In the genomic region with DNA sequence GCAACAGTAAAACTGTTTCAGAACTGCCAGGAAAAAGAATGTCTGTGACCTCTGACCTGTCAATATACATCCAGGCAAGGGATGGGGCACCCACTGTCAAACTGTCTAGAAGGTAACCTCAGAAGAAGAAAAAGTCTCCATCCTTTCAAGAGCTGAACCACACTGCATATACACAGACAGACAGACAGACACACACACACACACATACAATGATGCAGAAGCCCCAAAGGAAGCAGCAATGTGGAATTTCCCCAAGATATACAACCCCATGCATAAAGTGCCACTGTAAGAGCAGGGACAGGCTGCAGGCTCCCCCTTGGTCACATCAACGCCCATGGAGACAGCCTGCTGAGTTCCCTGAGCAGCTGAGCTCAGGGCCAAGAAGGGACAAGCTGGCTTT, we compare ENCODE assay signal across 15 mouse cellular contexts. TPM values are rescaled to one million over a fixed set of nuclear protein-coding genes. Genes with fewer than 3 reads are reported as not detected.
DNase-seq lines count a peak whose midpoint lies in the region; ATAC-seq lines count a peak whose summit lies in the region.
"Had no signal": no experiment of that assay in that cellular context is flagged by ENCODE, and none has a peak within 500 bp of the region (broad histone marks: within the 10 kb centered on the region; RNA-seq: fewer than 3 reads in every experiment).

No protein-coding gene starts in this region.

- DNase-seq in kidney, postnatal 10 days = no peak
- peak; percentile 42 for DNase-seq in thymus, postnatal 4 days
- no peak for DNase-seq in thymus, adult 18-20 months
- no peak for DNase-seq in left cerebral cortex, adult 18-20 months (ENCODE audit: low spot score in 2 of 2)
- DNase-seq: cerebellum, adult 8-10 months; heart, adult 18-20 months; kidney, postnatal 25 days had no signal

- no peak overlapping the region for H3K4me3 ChIP-seq in kidney, embryonic 15.5 days (replicated peaks)
- H3K4me3 ChIP-seq in hindbrain, embryonic 12.5 days = no peak overlapping the region

- no peak overlapping the region for H3K4me2 ChIP-seq in kidney, embryonic 15.5 days
- no peak overlapping the region for H3K4me2 ChIP-seq in hindbrain, embryonic 12.5 days (replicated peaks)

- no peaks in the 10 kb centered on the region for H3K36me3 ChIP-seq in kidney, embryonic 15.5 days
- no peaks in the 10 kb centered on the region for H3K36me3 ChIP-seq in hindbrain, embryonic 12.5 days

- H3K9me3 ChIP-seq in kidney, embryonic 15.5 days (replicated peaks) = no peaks in the 10 kb centered on the region
- H3K9me3 ChIP-seq in hindbrain, embryonic 12.5 days (replicated peaks) = no peaks in the 10 kb centered on the region

- H3K27ac ChIP-seq in kidney, embryonic 15.5 days = no peak overlapping the region
- H3K27ac ChIP-seq in hindbrain, embryonic 12.5 days = no peak overlapping the region; the same call in 1 of the 2 replicates
- H3K27ac ChIP-seq: liver, embryonic 14.5 days had no signal

- no peaks in the 10 kb centered on the region for H3K27me3 ChIP-seq in kidney, embryonic 15.5 days
- no peaks in the 10 kb centered on the region for H3K27me3 ChIP-seq in hindbrain, embryonic 12.5 days

- 53% methylated on average over 1 of the region's 1 CpGs for WGBS in kidney, embryonic 15.5 days
- 12% methylated on average over 1 of the region's 1 CpGs for WGBS in hindbrain, embryonic 12.5 days

- no peak for ATAC-seq in kidney, embryonic 15.5 days (replicated peaks; ENCODE audit: low FRiP score)
- no peak for ATAC-seq in hindbrain, embryonic 12.5 days (ENCODE audit: low FRiP score)
- ATAC-seq in megakaryocyte progenitor cell, adult 5-6 weeks (replicated peaks; ENCODE audit: poor library complexity) = no peak

- H3K9ac ChIP-seq in kidney, embryonic 15.5 days = 0 out of 2 replicates have a peak overlapping the region, but pooled peaks have one; percentile 1
- H3K9ac ChIP-seq in hindbrain, embryonic 12.5 days = 0 out of 2 replicates have a peak overlapping the region, but pooled peaks have one; percentile 13
- H3K9ac ChIP-seq: liver, embryonic 14.5 days had no signal

- H3K4me1 ChIP-seq in kidney, embryonic 15.5 days = peaks cover 91% of the 10 kb centered on the region
- peaks cover 61% of the 10 kb centered on the region for H3K4me1 ChIP-seq in hindbrain, embryonic 12.5 days

RNA-seq across cellular contexts. Expression of a gene that starts 5.6 kb away (rescaled TPM):
- polyA plus RNA-seq in kidney, embryonic 15.5 days (2015; fragmentation: Nextera tagmentation; extraction: Ambion mirVana) = 18.9 and 20.8 TPM in 2 replicates
- polyA plus RNA-seq in hindbrain, embryonic 12.5 days (2016; fragmentation: Nextera tagmentation; extraction: Ambion mirVana) = 16.6 and 17.1 TPM in 2 replicates
- 10 to 100 TPM; 56.0 to 63.6 TPM for total RNA-seq in left cerebral cortex, adult 18-20 months (2021)
- 8.6 and 10.5 TPM in 2 replicates for total RNA-seq in megakaryocyte progenitor cell, adult 5-6 weeks (2015)
- total RNA-seq in megakaryocyte progenitor cell, adult 5-6 weeks (2017) = 15.1 and 15.3 TPM in 2 replicates

RNA-seq across cellular contexts. Expression of a gene that starts 44.3 kb away (rescaled TPM):
- 24.5 and 25.4 TPM in 2 replicates for polyA plus RNA-seq in kidney, embryonic 15.5 days (2015; fragmentation: Nextera tagmentation; extraction: Ambion mirVana)
- 35.1 and 38.2 TPM in 2 replicates for polyA plus RNA-seq in hindbrain, embryonic 12.5 days (2016; fragmentation: Nextera tagmentation; extraction: Ambion mirVana)
- total RNA-seq in left cerebral cortex, adult 18-20 months (2021) = 10 to 100 TPM; 33.1 to 34.5 TPM
- total RNA-seq in megakaryocyte progenitor cell, adult 5-6 weeks (2015) = 8.0 and 13.3 TPM in 2 replicates
- total RNA-seq in megakaryocyte progenitor cell, adult 5-6 weeks (2017) = 2.7 and 10.3 TPM in 2 replicates

RNA-seq across cellular contexts. Expression of a gene that starts 44.4 kb away (rescaled TPM):
- polyA plus RNA-seq in kidney, embryonic 15.5 days (2015; fragmentation: Nextera tagmentation; extraction: Ambion mirVana) = 10.0 and 10.8 TPM in 2 replicates
- polyA plus RNA-seq in hindbrain, embryonic 12.5 days (2016; fragmentation: Nextera tagmentation; extraction: Ambion mirVana) = 10.8 and 11.7 TPM in 2 replicates
- 1 to 10 TPM; 5.1 to 5.7 TPM for total RNA-seq in left cerebral cortex, adult 18-20 months (2021)
- total RNA-seq in megakaryocyte progenitor cell, adult 5-6 weeks (2015) = 8.0 and 10.6 TPM in 2 replicates
- total RNA-seq in megakaryocyte progenitor cell, adult 5-6 weeks (2017) = 8.3 and 8.8 TPM in 2 replicates

RNA-seq across cellular contexts. Expression of a gene that starts 58.4 kb away (rescaled TPM):
- polyA plus RNA-seq in kidney, embryonic 15.5 days (2015; fragmentation: Nextera tagmentation; extraction: Ambion mirVana) = not detected in 2 replicates
- polyA plus RNA-seq in hindbrain, embryonic 12.5 days (2016; fragmentation: Nextera tagmentation; extraction: Ambion mirVana) = not detected in 2 replicates
- total RNA-seq in left cerebral cortex, adult 18-20 months (2021) = not detected
- not detected in 2 replicates for total RNA-seq in megakaryocyte progenitor cell, adult 5-6 weeks (2015)
- not detected in 2 replicates for total RNA-seq in megakaryocyte progenitor cell, adult 5-6 weeks (2017)
- total RNA-seq: heart, adult 18-20 months; hematopoietic stem cell, adult 5-6 weeks; neutrophil, adult 5-6 weeks had no signal
- polyA plus RNA-seq: liver, embryonic 14.5 days; stomach, embryonic 14.5 days; urinary bladder, adult 2 months had no signal

RNA-seq across cellular contexts. Expression of a gene that starts 58.4 kb away (rescaled TPM):
- polyA plus RNA-seq in kidney, embryonic 15.5 days (2015; fragmentation: Nextera tagmentation; extraction: Ambion mirVana) = 33.7 and 38.7 TPM in 2 replicates
- polyA plus RNA-seq in hindbrain, embryonic 12.5 days (2016; fragmentation: Nextera tagmentation; extraction: Ambion mirVana) = 40.1 and 44.5 TPM in 2 replicates
- total RNA-seq in left cerebral cortex, adult 18-20 months (2021) = 10 to 100 TPM; 13.8 to 21.4 TPM
- 19.6 and 19.7 TPM in 2 replicates for total RNA-seq in megakaryocyte progenitor cell, adult 5-6 weeks (2015)
- total RNA-seq in megakaryocyte progenitor cell, adult 5-6 weeks (2017) = 17.5 and 18.0 TPM in 2 replicates
